Mouse (Mus musculus): ENCODE measurements around the gene Pygo1. TPM values are rescaled to one million over a fixed set of nuclear protein-coding genes. Genes with fewer than 3 reads are reported as not detected.
A peak's percentile ranks its signal among the peaks of the same experiment; 100 is the strongest.

The Pygo1 gene
- polyA plus RNA-seq, 1 experiment from 2014 or later = 14.2 TPM

DNA sequence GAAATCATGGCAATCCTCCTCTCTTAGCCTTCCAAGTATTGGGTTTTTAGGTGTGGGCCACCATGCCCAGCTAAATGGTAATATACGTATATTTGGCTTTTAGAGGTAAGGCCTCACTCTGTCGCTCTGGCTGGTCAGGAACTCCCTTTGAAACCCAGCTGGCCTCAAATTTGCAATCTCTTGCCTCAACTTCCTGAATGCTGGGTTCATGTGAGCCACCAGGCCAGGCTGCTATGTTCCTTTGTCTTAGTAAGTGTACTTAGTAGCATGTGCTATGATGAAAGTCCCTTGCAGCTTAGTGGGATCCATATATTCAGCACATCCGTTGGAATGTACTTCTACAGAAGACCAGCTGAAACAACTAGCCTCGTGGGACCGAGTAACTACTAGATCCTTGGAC, 49.3 kb downstream of the Pygo1 start:
- H3K27me3 ChIP-seq = no peaks in the 10 kb centered on the region
- ATAC-seq (ENCODE audit: low FRiP score) = no peak
- 87% methylated on average over 5 of the region's 5 CpGs for WGBS
- H3K9me3 ChIP-seq (replicated peaks) = no peaks in the 10 kb centered on the region
- no peak overlapping the region for H3K9ac ChIP-seq
- H3K36me3 ChIP-seq = no peaks in the 10 kb centered on the region
- H3K27ac ChIP-seq = no peak overlapping the region
- H3K4me3 ChIP-seq = no peak overlapping the region
- no peak overlapping the region for H3K4me2 ChIP-seq (replicated peaks)
- no peaks in the 10 kb centered on the region for H3K4me1 ChIP-seq

DNA sequence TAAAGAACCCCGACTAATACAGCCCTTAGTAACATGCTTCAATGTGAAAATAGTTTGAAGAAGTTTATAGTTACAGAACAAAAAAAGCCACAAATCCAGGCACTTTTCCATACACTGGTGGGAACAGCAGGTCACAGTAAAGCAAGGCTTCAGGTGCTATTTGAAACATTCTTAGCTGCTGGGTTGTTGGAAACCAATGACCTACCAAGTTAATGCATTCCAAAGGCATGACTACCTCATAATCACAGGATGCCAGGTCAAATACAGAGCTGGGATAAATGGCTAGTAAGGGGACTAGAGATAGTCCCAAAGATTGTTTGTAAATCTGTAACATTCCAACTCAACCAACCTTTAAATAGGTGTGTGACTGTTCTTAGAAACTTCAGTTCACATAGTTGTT, 49.8 kb downstream of the Pygo1 start:
- no peak overlapping the region for H3K9ac ChIP-seq
- H3K9me3 ChIP-seq (replicated peaks) = no peaks in the 10 kb centered on the region
- 90% methylated on average over 1 of the region's 1 CpGs for WGBS
- H3K4me2 ChIP-seq (replicated peaks) = no peak overlapping the region
- H3K36me3 ChIP-seq = no peaks in the 10 kb centered on the region
- H3K4me3 ChIP-seq = no peak overlapping the region
- H3K27me3 ChIP-seq = no peaks in the 10 kb centered on the region
- H3K4me1 ChIP-seq = no peaks in the 10 kb centered on the region
- no peak overlapping the region for H3K27ac ChIP-seq
- no peak for ATAC-seq (ENCODE audit: low FRiP score)

DNA sequence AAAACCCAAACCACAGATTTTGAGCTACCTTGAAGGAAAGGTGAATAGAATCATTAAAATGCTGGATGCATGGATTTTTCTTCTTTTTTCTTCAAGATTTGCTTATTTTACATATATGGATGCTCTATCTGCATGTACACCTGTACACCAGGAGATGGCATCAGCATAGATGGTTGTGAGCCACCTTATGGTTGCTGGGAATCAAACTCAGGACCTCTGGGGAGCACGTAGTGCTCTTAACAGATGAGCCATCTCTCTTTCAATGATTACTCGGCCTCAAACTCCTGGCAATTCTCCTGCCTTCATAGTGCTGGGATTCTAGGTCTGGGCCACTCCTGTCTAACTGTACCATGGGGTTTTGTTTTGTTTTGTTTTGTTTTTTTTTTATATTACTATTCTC, 57.6 kb downstream of the Pygo1 start:
- ATAC-seq (ENCODE audit: low FRiP score) = no peak
- Histone ChIP-seq H3K9me3 (replicated peaks) (no peaks in the 10 kb centered on the region), H3K4me1 (peaks cover 17% of the 10 kb centered on the region), H3K27ac (no peak overlapping the region), H3K9ac (no peak overlapping the region), H3K4me2 (replicated peaks) (no peak overlapping the region), H3K36me3 (no peaks in the 10 kb centered on the region), H3K4me3 (no peak overlapping the region), H3K27me3 (no peaks in the 10 kb centered on the region)
- 78% methylated on average over 2 of the region's 2 CpGs for WGBS

DNA sequence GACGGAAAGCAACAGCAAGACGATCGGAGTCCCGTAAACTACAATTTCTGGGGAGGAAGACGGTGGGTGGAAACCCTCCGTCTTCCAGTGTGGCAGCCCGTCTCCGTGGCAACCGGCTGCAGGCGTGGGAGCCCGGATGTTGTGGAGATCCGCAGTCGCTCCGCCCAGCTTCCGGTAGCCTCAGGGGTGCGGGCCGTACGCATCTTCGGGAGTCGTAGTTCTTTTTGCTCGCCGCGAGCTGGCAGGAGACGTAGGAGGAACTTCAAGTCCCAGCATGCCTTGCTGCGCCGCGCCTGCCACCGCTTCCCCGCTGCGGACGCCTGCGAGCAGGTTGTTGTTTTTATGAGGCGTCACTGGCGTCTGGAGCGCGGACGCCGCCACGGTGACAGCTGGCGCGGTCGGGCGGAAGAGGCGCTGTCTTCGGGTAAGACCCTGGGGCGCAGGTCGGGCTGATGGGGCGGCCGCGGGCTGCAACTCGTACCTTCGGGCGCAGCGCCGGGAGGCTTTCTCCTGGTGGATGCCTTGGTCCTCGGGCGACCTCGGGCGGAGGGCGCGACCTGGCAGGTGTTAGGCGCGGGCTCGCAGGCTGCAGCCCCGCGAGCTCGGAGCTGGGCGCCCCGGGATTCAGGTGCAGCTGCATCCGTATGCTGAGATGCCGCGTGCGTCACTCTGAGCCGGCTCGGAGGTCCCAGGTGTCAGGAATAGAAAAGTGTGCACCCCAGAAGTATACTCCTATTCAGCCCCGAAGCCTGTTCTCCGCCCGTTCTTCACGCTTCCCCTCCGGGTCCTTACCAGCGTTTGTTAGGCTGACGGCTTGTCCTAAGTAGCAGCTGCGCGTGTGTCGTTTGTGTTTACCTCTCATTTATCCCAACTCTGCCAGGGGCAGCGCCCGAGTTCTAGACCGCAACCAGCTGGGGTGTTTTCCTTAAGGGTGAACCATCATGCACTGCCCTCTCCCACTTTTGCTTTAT, 60.1 kb downstream of the Pygo1 start, which contains the start of the genes Ccpg1os and Ccpg1:
Ccpg1os (minus strand) TSS at position 133 of the 971 bp plus-strand sequence.
Ccpg1 (plus strand) TSS at position 180 of the 971 bp plus-strand sequence.
- Histone ChIP-seq H3K27ac (peak within 1 kb of the TSS; percentile 88), H3K27me3 (no peaks in the 10 kb centered on the region), H3K9me3 (replicated peaks) (no peaks in the 10 kb centered on the region), H3K9ac (peak within 1 kb of the TSS; percentile 83), H3K4me2 (replicated peaks) (peak within 1 kb of the TSS; percentile 87), H3K36me3 (no peaks in the 10 kb centered on the region), H3K4me3 (peak within 1 kb of the TSS; percentile 87), H3K4me1 (peaks cover 17% of the 10 kb centered on the region)
- ATAC-seq (ENCODE audit: low FRiP score) = peak; percentile 99
- under 1% methylated on average over 88 of the region's 88 CpGs for WGBS

DNA sequence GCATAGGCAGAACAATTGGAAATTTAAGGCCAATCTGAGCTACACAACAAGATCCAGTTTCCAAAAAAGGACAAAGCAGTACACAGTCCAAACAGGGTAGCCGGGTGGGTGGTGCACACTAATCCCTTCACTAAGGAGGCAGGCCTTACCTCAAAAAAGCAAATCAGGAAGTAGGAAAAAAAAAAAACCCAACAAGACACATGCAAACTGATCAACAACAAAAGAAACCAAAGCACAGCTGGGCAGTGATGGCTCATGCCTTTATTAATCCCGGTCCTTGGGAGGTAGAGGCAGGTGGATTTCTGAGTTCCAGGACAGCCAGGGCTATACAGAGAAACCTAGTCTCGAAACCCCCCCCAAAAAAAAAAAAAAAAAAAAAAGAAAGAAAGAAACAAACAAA, 62.3 kb downstream of the Pygo1 start:
- no peak overlapping the region for H3K4me3 ChIP-seq
- no peaks in the 10 kb centered on the region for H3K27me3 ChIP-seq
- H3K4me2 ChIP-seq (replicated peaks) = no peak overlapping the region
- H3K4me1 ChIP-seq = peaks cover 17% of the 10 kb centered on the region
- no peaks in the 10 kb centered on the region for H3K9me3 ChIP-seq (replicated peaks)
- H3K9ac ChIP-seq = no peak overlapping the region
- no peaks in the 10 kb centered on the region for H3K36me3 ChIP-seq
- WGBS = 72% methylated on average over 3 of the region's 3 CpGs
- no peak for ATAC-seq (ENCODE audit: low FRiP score)
- H3K27ac ChIP-seq = no peak overlapping the region

DNA sequence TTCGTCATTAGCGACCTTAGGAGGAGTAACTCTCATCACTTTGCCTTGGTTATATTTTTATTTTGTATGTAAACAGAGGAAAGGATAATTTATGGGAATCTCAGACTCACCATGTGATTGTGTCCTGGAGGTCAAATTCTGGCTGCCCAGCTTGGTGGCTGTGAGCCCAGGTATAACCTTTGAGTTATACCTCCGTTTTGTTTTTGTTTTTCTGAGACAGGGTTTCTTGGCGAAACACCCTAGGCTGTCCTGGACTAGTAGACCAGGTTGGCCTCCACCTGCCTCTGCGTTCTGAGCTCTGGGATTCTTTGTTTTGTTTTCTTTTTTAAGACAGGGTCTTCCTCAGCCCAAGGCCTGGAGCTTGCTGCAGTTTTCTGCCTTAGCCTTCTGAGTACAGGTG, 63.3 kb downstream of the Pygo1 start:
- 85% methylated on average over 5 of the region's 5 CpGs for WGBS
- Histone ChIP-seq H3K9ac (no peak overlapping the region), H3K36me3 (no peaks in the 10 kb centered on the region), H3K4me3 (no peak overlapping the region), H3K4me1 (peaks cover 17% of the 10 kb centered on the region), H3K4me2 (replicated peaks) (no peak overlapping the region), H3K27me3 (no peaks in the 10 kb centered on the region), H3K27ac (no peak overlapping the region), H3K9me3 (replicated peaks) (no peaks in the 10 kb centered on the region)
- ATAC-seq (ENCODE audit: low FRiP score) = no peak

DNA sequence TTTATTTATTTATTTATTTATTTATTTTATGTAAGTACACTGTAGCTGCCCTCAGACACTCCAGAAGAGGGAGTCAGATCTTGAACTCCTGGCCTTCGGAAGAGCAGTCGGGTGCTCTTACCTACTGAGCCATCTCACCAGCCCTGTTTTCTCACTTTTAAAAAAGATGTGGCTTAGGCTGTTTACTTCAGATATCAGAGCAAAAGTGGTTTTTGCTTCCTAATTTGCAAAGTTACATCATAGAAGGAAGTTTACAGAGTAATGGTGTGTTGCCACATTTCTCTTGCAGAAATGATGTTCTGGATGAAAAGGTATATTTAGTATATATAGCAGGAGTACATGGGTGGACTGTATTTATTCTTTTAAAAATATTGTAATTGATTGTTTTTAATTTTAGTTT, 66.0 kb downstream of the Pygo1 start:
- Histone ChIP-seq H3K4me3 (no peak overlapping the region), H3K4me2 (replicated peaks) (no peak overlapping the region), H3K27ac (no peak overlapping the region), H3K36me3 (no peaks in the 10 kb centered on the region), H3K4me1 (peaks cover 4% of the 10 kb centered on the region), H3K9me3 (replicated peaks) (no peaks in the 10 kb centered on the region), H3K27me3 (no peaks in the 10 kb centered on the region), H3K9ac (no peak overlapping the region)
- ATAC-seq (ENCODE audit: low FRiP score) = no peak
- 91% methylated on average over 2 of the region's 2 CpGs for WGBS

DNA sequence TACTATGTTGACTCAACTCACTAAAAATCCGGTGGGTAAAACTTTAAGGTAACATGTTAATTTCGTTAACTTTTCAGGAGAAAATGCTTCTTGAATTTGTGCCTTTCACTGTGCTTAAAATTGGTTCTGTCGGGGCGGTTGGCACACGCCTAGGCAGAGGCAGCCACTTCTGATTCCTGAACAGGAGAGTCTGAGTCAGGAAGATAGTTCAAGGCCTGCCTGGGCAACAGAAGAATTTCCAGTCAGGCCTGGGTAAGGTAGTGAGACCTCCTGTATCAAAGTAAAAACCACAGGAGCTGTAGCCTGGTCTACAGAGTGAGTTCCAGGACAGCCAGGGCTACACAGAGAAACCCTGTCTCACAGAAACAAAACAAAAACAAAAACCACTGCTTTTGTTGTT, 67.1 kb downstream of the Pygo1 start:
- Histone ChIP-seq H3K9ac (no peak overlapping the region), H3K27ac (no peak overlapping the region), H3K4me2 (replicated peaks) (no peak overlapping the region), H3K9me3 (replicated peaks) (no peaks in the 10 kb centered on the region), H3K36me3 (no peaks in the 10 kb centered on the region), H3K4me3 (no peak overlapping the region), H3K27me3 (no peaks in the 10 kb centered on the region), H3K4me1 (no peaks in the 10 kb centered on the region)
- WGBS = 83% methylated on average over 5 of the region's 5 CpGs
- no peak for ATAC-seq (ENCODE audit: low FRiP score)

DNA sequence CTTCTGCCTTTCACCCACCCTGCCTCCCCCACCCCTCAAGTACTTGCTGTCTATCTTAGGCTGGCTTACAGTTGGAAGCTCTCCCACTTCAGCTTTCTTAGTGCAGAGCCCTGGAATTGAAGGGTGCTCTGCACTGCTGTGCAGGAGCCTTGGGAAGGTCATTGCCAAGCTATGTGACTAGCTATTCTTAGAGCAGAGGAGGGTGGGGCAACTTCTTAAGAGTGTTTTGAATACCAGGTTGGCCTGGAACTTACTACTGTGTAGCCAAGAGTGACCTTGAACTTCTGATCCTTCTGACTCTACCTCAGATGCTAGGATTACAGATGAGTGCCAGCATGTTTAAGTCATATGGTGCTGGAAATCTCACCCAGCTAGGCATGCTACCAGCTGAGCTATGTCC, 70.7 kb downstream of the Pygo1 start:
- no peak overlapping the region for H3K27ac ChIP-seq
- H3K4me3 ChIP-seq = no peak overlapping the region
- no peak overlapping the region for H3K4me2 ChIP-seq (replicated peaks)
- ATAC-seq (ENCODE audit: low FRiP score) = no peak
- no peaks in the 10 kb centered on the region for H3K9me3 ChIP-seq (replicated peaks)
- H3K27me3 ChIP-seq = no peaks in the 10 kb centered on the region
- no peaks in the 10 kb centered on the region for H3K4me1 ChIP-seq
- H3K9ac ChIP-seq = no peak overlapping the region
- 0 out of 2 replicates have a peak, but pooled peaks cover 3% of the 10 kb centered on the region for H3K36me3 ChIP-seq

DNA sequence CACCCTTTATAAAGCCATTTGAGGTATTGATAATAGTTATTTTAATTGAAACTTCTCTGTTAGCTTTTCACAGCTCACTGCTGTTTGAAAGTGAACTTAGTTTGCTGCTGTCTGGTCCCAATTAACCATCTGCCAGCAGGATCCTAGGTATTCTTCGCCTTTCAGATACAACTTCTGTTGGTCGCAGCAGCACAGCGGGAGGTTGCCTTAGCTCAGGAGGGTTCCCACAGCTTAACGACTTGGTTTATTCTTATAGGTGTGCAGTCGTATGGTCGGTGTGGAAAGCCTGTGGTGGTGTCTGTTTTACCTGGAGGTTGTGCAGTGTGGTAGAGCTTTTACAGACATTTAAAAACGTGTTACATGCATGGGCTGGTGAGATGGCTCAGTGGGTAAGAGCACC, 71.4 kb downstream of the Pygo1 start:
- Histone ChIP-seq H3K27ac (no peak overlapping the region), H3K4me2 (replicated peaks) (no peak overlapping the region), H3K27me3 (no peaks in the 10 kb centered on the region), H3K9me3 (replicated peaks) (no peaks in the 10 kb centered on the region), H3K9ac (no peak overlapping the region), H3K4me3 (no peak overlapping the region), H3K4me1 (no peaks in the 10 kb centered on the region), H3K36me3 (0 out of 2 replicates have a peak, but pooled peaks cover 3% of the 10 kb centered on the region)
- 55% methylated on average over 7 of the region's 7 CpGs for WGBS
- ATAC-seq (ENCODE audit: low FRiP score) = no peak

DNA sequence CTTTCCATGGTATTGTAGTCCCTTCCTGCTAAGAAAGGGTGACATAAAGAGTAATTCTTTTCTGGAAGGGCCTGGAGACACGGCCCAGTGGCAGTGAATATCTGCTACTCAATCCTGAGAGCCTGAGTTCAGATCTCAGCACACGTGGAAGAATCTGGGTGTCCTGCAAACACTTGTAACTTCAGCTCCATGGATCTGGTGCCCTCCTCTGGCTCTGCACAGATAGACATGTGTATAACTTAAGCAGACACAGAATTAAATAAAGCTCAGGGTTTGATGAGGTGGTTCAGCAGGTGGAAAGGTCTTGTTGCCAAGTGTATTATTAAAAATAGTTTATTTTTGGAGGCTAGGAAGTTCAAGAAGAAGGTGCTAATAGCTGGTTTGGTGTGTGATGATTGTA, 75.0 kb downstream of the Pygo1 start:
- no peaks in the 10 kb centered on the region for H3K27me3 ChIP-seq
- WGBS = 81% methylated on average over 2 of the region's 2 CpGs
- H3K9ac ChIP-seq = no peak overlapping the region
- H3K4me1 ChIP-seq = no peaks in the 10 kb centered on the region
- H3K4me3 ChIP-seq = no peak overlapping the region
- H3K9me3 ChIP-seq (replicated peaks) = no peaks in the 10 kb centered on the region
- ATAC-seq (ENCODE audit: low FRiP score) = no peak
- H3K27ac ChIP-seq = no peak overlapping the region
- no peak overlapping the region for H3K4me2 ChIP-seq (replicated peaks)
- H3K36me3 ChIP-seq = peaks cover 16% of the 10 kb centered on the region; the same call in 1 of the 2 replicates

DNA sequence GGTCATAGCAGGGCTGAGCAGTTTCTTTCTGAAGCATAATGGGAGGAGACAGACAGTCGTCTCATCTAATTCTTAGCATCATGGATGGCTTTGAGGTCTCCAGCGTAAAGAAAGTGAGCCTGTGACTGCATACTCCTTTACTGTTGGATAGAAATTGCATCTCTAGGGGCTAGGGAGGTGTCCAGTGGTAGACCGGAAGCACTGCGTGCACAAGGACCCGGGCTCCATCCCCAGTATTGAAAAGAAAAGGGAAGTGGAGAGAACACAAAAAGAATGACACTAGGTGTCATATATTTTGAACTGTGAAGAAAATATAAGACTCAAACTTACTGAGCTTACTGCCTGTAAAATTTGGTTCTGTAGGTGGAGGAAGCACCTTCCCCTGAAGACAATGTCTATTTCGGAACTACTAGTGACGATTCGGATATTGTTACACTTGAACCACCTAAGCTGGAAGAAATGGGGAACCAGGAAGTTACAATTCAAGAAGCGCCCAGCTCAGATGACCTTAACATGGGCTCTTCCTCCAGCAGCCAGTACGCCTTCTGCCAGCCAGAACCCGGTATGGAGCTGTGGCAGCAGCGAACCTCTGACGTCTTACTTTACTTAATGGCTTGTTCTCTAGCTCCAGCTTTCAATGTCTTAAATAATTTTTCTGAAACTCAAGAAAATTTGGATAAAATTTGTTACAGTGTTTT, 76.0 kb downstream of the Pygo1 start:
- WGBS = 91% methylated on average over 13 of the region's 13 CpGs
- peaks cover 25% of the 10 kb centered on the region for H3K36me3 ChIP-seq
- H3K27me3 ChIP-seq = no peaks in the 10 kb centered on the region
- no peak overlapping the region for H3K4me3 ChIP-seq
- no peak overlapping the region for H3K4me2 ChIP-seq (replicated peaks)
- ATAC-seq (ENCODE audit: low FRiP score) = no peak
- no peaks in the 10 kb centered on the region for H3K9me3 ChIP-seq (replicated peaks)
- no peaks in the 10 kb centered on the region for H3K4me1 ChIP-seq
- H3K9ac ChIP-seq = no peak overlapping the region
- H3K27ac ChIP-seq = no peak overlapping the region
